Mouse (Mus musculus) mouse trophoblast stem cell (cell line): Measurements from ENCODE around the gene Tas2r103.

Experiments used
- in situ Hi-C, 2 experiments: fragments of 300-500 bp; cut with MseI, MboI; formaldehyde crosslinking; loops; 2 replicates in 1 of 2; 3 replicates in 1 of 2; pipeline ENCODE4 v1.15.1; 2025

The Tas2r103 gene

DNA sequence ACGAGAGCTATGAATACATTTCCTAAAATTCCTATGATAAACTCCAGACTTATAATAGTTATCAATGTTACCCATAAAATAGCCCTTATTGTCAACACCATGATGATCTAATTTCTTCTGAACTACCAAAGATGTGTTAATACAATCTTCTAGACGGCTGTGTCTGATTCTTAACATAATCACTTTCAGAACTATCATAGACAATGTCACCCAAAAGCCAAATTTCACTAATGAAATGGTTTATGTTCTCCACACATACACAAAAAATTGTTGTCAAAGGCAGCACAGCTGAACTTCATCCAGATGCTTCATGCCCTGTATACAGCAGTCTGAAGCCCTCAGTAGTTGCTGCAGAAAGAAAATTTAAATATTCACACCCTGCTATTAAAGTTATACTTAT, at the start of gene Tas2r103:
Gene Tas2r103, minus strand, starts transcription at position 101 of the 400 bp plus-strand sequence.
- in situ Hi-C loops: no loop called here

DNA sequence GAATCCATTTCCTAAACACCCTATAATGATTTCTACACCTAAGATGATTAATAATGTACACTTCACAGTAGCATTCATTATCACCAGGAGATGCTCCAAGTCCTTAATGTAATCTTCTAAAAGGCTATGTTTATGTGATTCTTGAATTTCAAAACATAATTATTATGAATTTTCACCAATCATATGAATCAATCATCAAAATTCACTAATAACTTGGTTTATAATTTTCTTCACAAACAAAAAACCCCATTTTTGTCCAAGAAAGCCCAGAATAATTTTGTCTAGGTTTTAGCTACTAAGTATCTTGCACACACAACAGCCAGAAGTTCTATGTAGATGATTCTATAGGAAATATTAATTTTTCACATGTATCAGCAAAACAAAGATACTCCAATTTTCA, 18.8 kb upstream of the Tas2r103 start, which contains the start of gene Tas2r140:
Gene Tas2r140, minus strand, starts transcription at position 101 of the 400 bp plus-strand sequence.
- in situ Hi-C loops: no loop called here
